Mouse (Mus musculus): Measurements from ENCODE around the gene Cercam. TPM values are rescaled to one million over a fixed set of nuclear protein-coding genes. Genes with fewer than 3 reads are reported as not detected.
"Not testable (repeated sequence)": the region's sequence is repeated elsewhere in the genome, so short reads cannot be mapped to it uniquely, and the experiment has no call there.

Gene Cercam
- polyA plus RNA-seq, 1 experiment, result 10.1 TPM

- peaks cover 20% of the 10 kb centered on the region for H3K4me1 ChIP-seq (ENCODE audit: control insufficient read depth, insufficient read depth, low read length)
- TF ChIP-seq CTCF (IDR thresholded peaks at IDR 0.05; ENCODE audit: low read depth, low read length) (no peak), POLR2A (IDR thresholded peaks at IDR 0.05; ENCODE audit: borderline replicate concordance, low read depth, low read length) (no peak)
- H3K27ac ChIP-seq (ENCODE audit: insufficient read depth, low read depth, low read length), result no peak overlapping the region
- no peak overlapping the region for H3K4me3 ChIP-seq (ENCODE audit: insufficient read depth, low read length)
These were observed 3.8 kb downstream of the Cercam start for GRCm38 (mm10) chr2:29872581-29873295.

- 0 out of 2 replicates have a peak overlapping the region, but pooled peaks have one; percentile 5 for H3K27ac ChIP-seq (ENCODE audit: insufficient read depth, low read depth, low read length)
- H3K4me1 ChIP-seq (ENCODE audit: control insufficient read depth, insufficient read depth, low read length), result peaks cover 20% of the 10 kb centered on the region
- no peak for TF ChIP-seq POLR2A (IDR thresholded peaks at IDR 0.05; ENCODE audit: borderline replicate concordance, low read depth, low read length)
- no peak for TF ChIP-seq CTCF (IDR thresholded peaks at IDR 0.05; ENCODE audit: low read depth, low read length)
- H3K4me3 ChIP-seq (ENCODE audit: insufficient read depth, low read length), result no peak overlapping the region
These were observed 4.8 kb downstream of the Cercam start for GRCm38 (mm10) chr2:29873801-29874200.

GRCm38 (mm10) chr2:29878061-29878460 lies 9.1 kb downstream of the Cercam start:
- TF ChIP-seq POLR2A (IDR thresholded peaks at IDR 0.05; ENCODE audit: borderline replicate concordance, low read depth, low read length) (no peak), CTCF (IDR thresholded peaks at IDR 0.05; ENCODE audit: low read depth, low read length) (no peak)
- H3K4me3 ChIP-seq (ENCODE audit: insufficient read depth, low read length), result no peak overlapping the region
- peaks cover 13% of the 10 kb centered on the region for H3K4me1 ChIP-seq (ENCODE audit: control insufficient read depth, insufficient read depth, low read length)
- H3K27ac ChIP-seq (ENCODE audit: insufficient read depth, low read depth, low read length), result no peak overlapping the region

DNA sequence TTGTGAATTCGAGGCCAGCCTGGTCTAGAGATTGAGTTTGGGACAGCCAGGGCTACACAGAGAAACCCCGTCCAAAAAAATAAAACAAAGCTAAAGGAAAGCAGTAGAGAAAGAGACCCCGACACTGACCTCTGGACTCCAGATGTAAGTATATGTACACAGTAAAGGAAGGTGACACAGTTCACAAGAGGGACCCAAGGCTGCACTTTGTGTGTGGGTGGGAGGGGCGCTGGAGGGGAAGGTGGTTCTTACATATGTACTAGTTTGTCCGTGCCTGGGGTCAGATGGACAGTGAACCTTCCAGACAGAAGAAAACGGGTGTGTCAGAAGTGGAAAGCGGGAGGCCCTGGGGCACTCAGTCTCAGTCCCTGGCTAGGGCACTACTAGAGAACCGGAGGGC lies 10.2 kb downstream of the Cercam start:
- Histone ChIP-seq H3K4me1 (ENCODE audit: control insufficient read depth, insufficient read depth, low read length) (peaks cover 2% of the 10 kb centered on the region; the same call in 1 of the 2 replicates), H3K4me3 (ENCODE audit: insufficient read depth, low read length) (no peak overlapping the region), H3K27ac (ENCODE audit: insufficient read depth, low read depth, low read length) (no peak overlapping the region)
- TF ChIP-seq POLR2A (IDR thresholded peaks at IDR 0.05; ENCODE audit: borderline replicate concordance, low read depth, low read length) (no peak), CTCF (IDR thresholded peaks at IDR 0.05; ENCODE audit: low read depth, low read length) (no peak)

DNA sequence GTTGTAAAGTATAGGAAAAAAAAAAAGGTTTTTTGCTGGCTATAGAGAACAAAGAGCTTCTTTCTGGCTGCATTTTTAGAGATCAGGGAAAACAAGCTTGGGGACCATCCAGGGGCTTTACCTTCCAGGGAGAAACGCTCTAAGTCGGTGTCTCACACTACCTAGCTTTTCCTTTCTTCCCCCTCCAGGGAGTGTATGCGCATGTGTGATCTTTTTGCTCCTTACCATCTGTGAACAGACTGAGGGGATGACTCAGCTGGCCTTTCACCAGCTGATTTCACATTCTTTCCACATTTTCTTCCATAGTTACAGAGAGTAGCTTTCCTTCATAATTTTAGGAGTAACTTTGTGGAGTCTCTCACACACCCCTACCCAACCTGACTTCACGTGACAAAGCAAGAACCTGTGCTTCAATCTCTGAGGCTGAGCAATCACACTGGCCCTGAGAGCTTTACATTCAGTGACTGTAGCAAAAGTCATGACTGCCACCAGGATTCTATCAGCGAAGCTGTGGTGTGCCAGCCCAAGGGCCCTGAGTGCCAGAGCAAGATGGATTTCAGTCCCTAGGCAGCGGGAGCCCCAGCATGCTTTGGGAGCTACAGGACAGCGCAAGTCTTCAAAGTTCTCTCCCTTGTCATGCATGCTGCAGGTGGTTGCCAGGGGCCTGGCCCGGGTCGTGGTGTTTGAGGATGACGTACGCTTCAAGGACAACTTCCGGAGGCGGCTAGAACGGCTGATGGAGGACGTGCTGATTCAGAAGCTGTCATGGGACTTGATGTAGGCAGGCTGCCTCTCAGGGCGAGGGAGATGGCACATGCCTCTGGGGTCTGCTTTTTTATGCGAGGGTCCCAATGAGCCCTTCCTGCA lies 11.2 kb downstream of the Cercam start:
- no peak overlapping the region for H3K27ac ChIP-seq (ENCODE audit: insufficient read depth, low read depth, low read length)
- TF ChIP-seq POLR2A (IDR thresholded peaks at IDR 0.05; ENCODE audit: borderline replicate concordance, low read depth, low read length) (no peak), CTCF (IDR thresholded peaks at IDR 0.05; ENCODE audit: low read depth, low read length) (no peak)
- no peaks in the 10 kb centered on the region for H3K4me1 ChIP-seq (ENCODE audit: control insufficient read depth, insufficient read depth, low read length)
- no peak overlapping the region for H3K4me3 ChIP-seq (ENCODE audit: insufficient read depth, low read length)

DNA sequence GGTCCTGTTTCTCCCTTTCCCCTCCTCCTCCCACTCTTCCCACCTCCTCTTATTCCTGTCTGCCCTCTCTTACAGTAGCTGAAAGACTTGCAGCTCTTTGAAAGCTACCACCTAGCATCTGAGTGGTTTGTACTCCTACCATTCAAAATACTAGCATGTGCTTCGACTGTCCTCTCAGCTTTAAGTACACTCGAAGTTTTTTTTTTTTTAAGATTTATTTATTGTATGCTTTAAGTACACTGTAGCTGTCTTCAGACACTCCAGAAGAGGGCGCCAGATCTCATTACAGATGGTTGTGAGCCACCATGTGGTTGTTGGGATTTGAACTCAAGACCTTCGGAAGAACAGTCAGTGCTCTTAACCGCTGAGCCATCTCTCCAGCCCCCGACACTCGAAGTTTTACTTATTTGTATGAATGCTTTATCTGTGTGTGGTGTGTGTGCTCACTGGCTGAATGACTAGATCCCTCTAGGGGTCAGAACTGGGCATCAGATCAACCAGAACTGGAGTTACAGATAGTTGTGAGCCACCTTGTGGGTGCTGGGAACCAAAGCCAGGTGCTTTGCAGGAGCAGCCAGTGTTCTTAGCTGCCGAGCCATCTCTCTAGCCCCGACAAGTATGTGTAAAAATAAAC lies 17.8 kb downstream of the Cercam start:
- H3K27ac ChIP-seq (ENCODE audit: insufficient read depth, low read depth, low read length); H3K4me3 ChIP-seq (ENCODE audit: insufficient read depth, low read length): not testable (repeated sequence)
- peaks cover 19% of the 10 kb centered on the region for H3K4me1 ChIP-seq (ENCODE audit: control insufficient read depth, insufficient read depth, low read length)

DNA sequence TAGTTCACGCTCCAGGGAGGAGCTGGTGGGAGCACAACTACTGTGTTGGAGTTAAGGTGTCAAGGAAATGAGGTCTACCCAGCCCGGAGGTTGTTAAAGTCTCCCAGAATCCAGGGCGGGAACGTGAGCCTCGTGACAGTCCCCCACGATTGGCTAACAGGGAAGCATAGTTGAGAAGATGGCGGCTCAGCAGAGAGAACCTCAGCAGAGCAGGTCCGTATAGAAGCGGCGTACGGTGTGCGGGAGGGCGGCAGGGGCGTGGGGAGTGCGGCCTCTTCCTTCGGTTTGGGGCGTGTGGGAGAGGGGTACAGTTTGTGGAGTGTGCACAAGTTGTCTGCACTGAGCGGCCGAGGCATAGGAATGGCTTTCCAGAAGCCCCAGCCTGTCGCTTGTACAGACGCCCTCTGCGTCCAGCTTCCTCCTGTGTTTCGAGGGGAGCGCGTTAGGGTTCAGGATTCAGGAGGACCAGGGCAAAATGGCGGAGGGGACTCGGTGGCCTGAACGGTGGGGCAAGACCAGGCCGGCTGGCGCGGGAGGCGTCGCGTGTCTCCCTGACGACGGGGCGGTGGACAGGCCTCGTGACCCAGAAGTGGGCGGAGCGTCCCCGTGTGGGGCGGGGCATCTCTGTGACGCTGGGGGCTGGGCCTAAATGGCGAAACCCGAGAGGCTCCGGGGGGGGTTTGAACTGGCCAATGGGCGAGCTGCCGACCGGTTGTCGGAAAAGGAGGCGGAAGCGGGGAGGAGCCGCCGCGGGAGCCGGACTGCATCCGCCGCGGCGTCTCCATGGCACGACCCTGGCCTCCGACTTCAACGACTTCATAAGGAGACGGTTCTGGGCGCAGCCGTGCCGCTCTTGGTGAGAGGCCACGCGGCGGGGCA lies 20.3 kb downstream of the Cercam start, which contains the start of gene Odf2:
TSS of gene Odf2 (plus strand) at position 156 of the 879 bp plus-strand sequence.
- TF ChIP-seq POLR2A (IDR thresholded peaks at IDR 0.05; ENCODE audit: borderline replicate concordance, low read depth, low read length) (no peak), CTCF (IDR thresholded peaks at IDR 0.05; ENCODE audit: low read depth, low read length) (no peak)
- H3K4me3 ChIP-seq (ENCODE audit: insufficient read depth, low read length), result peak within 1 kb of the TSS; percentile 84
- H3K4me1 ChIP-seq (ENCODE audit: control insufficient read depth, insufficient read depth, low read length), result peaks cover 19% of the 10 kb centered on the region
- peak within 1 kb of the TSS; percentile 72 for H3K27ac ChIP-seq (ENCODE audit: insufficient read depth, low read depth, low read length)

DNA sequence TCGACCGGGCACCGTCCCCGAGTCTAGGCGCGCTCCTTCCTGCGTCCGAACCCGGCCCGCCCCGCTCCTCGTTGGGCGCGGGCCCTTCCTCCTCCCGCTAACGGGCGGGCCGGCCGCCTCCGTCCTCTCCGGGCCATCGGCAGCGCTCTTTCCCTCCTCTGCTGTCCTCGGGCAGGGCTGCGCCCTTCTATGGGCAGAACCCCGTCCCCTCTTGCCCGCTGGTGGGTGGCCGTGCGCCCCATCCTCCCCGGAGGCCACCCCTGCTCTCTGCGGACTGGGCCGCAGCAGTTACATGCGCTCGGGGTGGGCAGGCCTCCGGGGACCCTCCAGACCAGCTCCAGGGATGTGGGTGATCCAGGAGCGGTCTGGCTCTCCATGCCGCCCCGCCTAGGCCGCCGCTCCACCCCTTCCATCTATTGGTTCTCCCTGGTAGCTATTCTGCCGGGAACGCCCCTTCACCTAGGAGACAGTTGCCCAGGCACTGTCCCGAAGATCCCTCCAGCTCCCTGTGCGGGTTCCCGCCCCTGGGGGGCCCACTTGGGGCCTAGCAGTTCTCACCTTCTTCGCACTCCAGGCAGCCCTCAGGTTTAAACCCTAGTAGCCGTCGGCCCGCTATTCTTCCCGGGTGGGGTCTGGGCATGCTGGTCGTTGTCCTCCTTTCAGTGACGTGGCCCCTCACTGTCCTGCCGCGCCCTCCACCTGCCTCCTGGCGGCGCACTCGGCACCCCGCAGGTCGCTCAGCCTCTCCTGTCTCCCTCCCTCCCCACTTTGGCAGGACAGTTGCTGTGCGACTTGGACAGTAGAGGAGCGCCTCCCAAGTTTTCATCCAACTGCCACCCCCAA lies 21.2 kb downstream of the Cercam start:
- peaks cover 19% of the 10 kb centered on the region for H3K4me1 ChIP-seq (ENCODE audit: control insufficient read depth, insufficient read depth, low read length)
- TF ChIP-seq POLR2A (IDR thresholded peaks at IDR 0.05; ENCODE audit: borderline replicate concordance, low read depth, low read length) (no peak), CTCF (IDR thresholded peaks at IDR 0.05; ENCODE audit: low read depth, low read length) (no peak; the same call in 1 of the 2 replicates)
- H3K27ac ChIP-seq (ENCODE audit: insufficient read depth, low read depth, low read length), result peak overlapping the region; percentile 51
- peak overlapping the region; percentile 84 for H3K4me3 ChIP-seq (ENCODE audit: insufficient read depth, low read length)
